Comparison of ENCODE assay signal across 8 mouse cellular contexts in genomic region chr5:64289202-64290060, GRCm38 (mm10).
DNase-seq lines count a peak whose midpoint lies in the region; ATAC-seq lines count a peak whose summit lies in the region.

No protein-coding gene starts in this region.

- peak; percentile 78 for ATAC-seq in granulocyte monocyte progenitor cell, adult 5-6 weeks (replicated peaks; ENCODE audit: poor library complexity, severe bottlenecking)
- peak; percentile 71 for ATAC-seq in midbrain, embryonic 12.5 days (ENCODE audit: low FRiP score, low read depth)

- no peaks in the 10 kb centered on the region for H3K9me3 ChIP-seq in midbrain, embryonic 12.5 days

- H3K36me3 ChIP-seq in midbrain, embryonic 12.5 days: peaks cover 10% of the 10 kb centered on the region; the same call in 1 of the 2 replicates

- no peaks in the 10 kb centered on the region for H3K27me3 ChIP-seq in midbrain, embryonic 12.5 days

- no peak overlapping the region for H3K27ac ChIP-seq in midbrain, embryonic 12.5 days (replicated peaks)

- intact Hi-C loops in left cerebral cortex, postnatal 4 days (cut with DNase I): loop anchor here (5.0 to 10.0 kb wide), 3 partner anchors 85 to 523 kb away; no protein-coding TSS in a partner anchor

- H3K4me1 ChIP-seq in midbrain, embryonic 12.5 days: no peaks in the 10 kb centered on the region

- no peak overlapping the region for H3K9ac ChIP-seq in midbrain, embryonic 12.5 days (replicated peaks)

- H3K4me2 ChIP-seq in midbrain, embryonic 12.5 days (replicated peaks): no peak overlapping the region

- H3K4me3 ChIP-seq in midbrain, embryonic 12.5 days: no peak overlapping the region

- 63% methylated on average over 5 of the region's 5 CpGs for WGBS in midbrain, embryonic 12.5 days

- peak; percentile 60 for DNase-seq in 3134 (ENCODE audit: extremely low read depth, insufficient read length, low spot score)
- peak; percentile 84 for DNase-seq in adrenal gland, adult 2 months
- peak; percentile 54 for DNase-seq in embryo, embryonic 11.5 days (ENCODE audit: low read depth, low spot score)
- peak; percentile 93 for DNase-seq in kidney, adult 11 months
- peak; percentile 89 for DNase-seq in left cerebral cortex, postnatal 4 days
- peak; percentile 11 for DNase-seq in spleen, adult 12 weeks (ENCODE audit: low spot score)

Comparison
In these comparisons a context has a peak if more than half of its experiments do, and no peak if none do; other contexts are left out.
1. DNase-seq: peak in every context shown above with its lines; median percentile 93 in kidney, adult 11 months; 89 in left cerebral cortex, postnatal 4 days; 84 in adrenal gland, adult 2 months; 60 in 3134; 54 in embryo, embryonic 11.5 days; 11 in spleen, adult 12 weeks.